Mouse (Mus musculus) ES-Bruce4 (cell line): ENCODE measurements around the gene Lpp. TPM values are rescaled to one million over a fixed set of nuclear protein-coding genes. Genes with fewer than 3 reads are reported as not detected.
A peak's percentile ranks its signal among the peaks of the same experiment; 100 is the strongest.

Experiments used
- H3K27ac ChIP-seq: 2 replicates; pipeline ENCODE4 v1.5.1; 2012; ENCODE audit warnings: low read length, inconsistent platforms; ENCODE audit not compliant: insufficient read depth
- H3K27me3 ChIP-seq: 2 replicates; pipeline ENCODE4 v1.6.1; 2012; ENCODE audit warnings: mild to moderate bottlenecking, low read length, inconsistent platforms; ENCODE audit not compliant: control insufficient read depth, poor library complexity, insufficient read depth, severe bottlenecking
- H3K36me3 ChIP-seq: 2 replicates; pipeline ENCODE4 v1.6.1; 2012; ENCODE audit warnings: inconsistent platforms, mild to moderate bottlenecking, low read length, moderate library complexity; ENCODE audit not compliant: control insufficient read depth, poor library complexity, insufficient read depth, severe bottlenecking
- H3K4me1 ChIP-seq: one replicate; pipeline ENCODE4 v1.8.1; 2011; ENCODE audit warnings: low read length; ENCODE audit not compliant: control insufficient read depth, insufficient read depth
- H3K4me3 ChIP-seq: 2 replicates; pipeline ENCODE4 v1.5.1; 2011; ENCODE audit warnings: low read depth, mild to moderate bottlenecking, low read length
- H3K9ac ChIP-seq: 2 replicates; pipeline ENCODE4 v1.6.1; 2012; ENCODE audit warnings: low read depth, mild to moderate bottlenecking, inconsistent platforms; ENCODE audit not compliant: poor library complexity, severe bottlenecking
- H3K9me3 ChIP-seq: replicated peaks from 2 replicates; pipeline ENCODE4 v1.6.1; 2012; ENCODE audit warnings: mild to moderate bottlenecking, low read length, inconsistent platforms; ENCODE audit not compliant: control insufficient read depth, poor library complexity, insufficient read depth, severe bottlenecking
- CTCF ChIP-seq: IDR thresholded peaks from one replicate; pipeline ENCODE4 v1.8.1; 2011; ENCODE audit warnings: low read depth, low read length
- EP300 ChIP-seq: IDR thresholded peaks from 2 replicates; pipeline ENCODE4 v1.6.1; 2011; ENCODE audit warnings: low read depth, low read length; ENCODE audit not compliant: insufficient read depth
- POLR2A ChIP-seq: IDR thresholded peaks from one replicate; pipeline ENCODE4 v1.8.1; 2011; ENCODE audit warnings: low read length; ENCODE audit not compliant: insufficient read depth
- polyA plus RNA-seq: library from polyadenylated mRNA; stranded (reverse); fragments of >200 nt; gene quantifications from 2 replicates; pipeline ENCODE4 v1.2.4, GENCODE M21; 2011; ENCODE audit warnings: low read depth; ENCODE audit not compliant: missing spikeins, insufficient read depth, insufficient read length

Gene Lpp
- polyA plus RNA-seq, 1 experiment, result 48.5 TPM

GRCm38 (mm10) chr16:24513228-24513627 lies 119.9 kb downstream of the Lpp start:
- H3K27me3 ChIP-seq, result no peaks in the 10 kb centered on the region
- no peak overlapping the region for H3K9ac ChIP-seq
- no peak for TF ChIP-seq POLR2A
- TF ChIP-seq EP300, result no peak
- no peak for TF ChIP-seq CTCF
- no peak overlapping the region for H3K4me3 ChIP-seq
- no peaks in the 10 kb centered on the region; the same call in 1 of the 2 replicates for H3K9me3 ChIP-seq
- peaks cover 1% of the 10 kb centered on the region for H3K4me1 ChIP-seq
- H3K27ac ChIP-seq, result no peak overlapping the region
- no peaks in the 10 kb centered on the region for H3K36me3 ChIP-seq

DNA sequence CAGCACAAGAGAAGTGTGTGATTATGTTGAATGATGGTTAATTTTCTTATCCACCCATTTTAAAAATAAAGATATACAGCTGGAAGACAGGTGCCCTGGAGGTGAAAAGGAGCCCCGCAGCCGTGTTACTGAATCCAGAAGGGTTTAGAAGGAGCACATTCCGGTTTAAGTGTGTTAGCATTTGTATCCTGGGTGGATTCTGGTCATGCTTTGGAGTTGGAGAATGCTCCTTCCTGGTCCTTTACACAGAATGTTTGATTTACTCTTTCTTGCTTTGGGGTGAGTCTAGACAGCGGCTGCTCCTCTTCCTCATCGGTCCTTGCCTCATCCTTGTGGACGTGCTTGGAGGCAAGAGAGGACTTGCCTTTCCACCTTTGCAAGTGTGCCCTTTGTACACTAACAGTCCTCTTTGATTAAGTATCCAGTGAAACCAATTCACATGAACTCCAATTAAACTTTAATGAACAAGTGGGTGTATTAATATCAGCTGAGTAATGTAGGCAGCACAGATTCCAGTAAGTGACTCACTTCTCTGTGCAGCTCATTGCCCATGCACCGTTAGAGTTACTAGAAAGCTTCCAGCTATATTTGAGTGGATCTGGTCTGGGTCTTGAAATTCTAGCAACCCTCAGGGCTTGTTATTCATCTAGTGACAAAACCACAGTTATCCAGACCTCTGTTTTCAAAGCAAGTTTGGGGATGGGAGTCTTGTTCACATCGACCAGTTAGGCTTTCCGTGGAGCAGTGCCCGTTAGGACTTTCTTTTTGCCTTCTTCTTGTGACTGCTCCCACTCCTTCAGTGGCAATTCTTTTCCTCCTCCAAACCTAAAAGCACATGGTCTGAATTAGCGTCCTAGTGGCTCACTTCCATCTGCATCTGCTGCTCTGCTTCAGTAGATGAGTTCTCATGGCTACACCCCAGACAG lies 121.8 kb downstream of the Lpp start:
- Histone ChIP-seq H3K36me3 (no peaks in the 10 kb centered on the region), H3K4me1 (peaks cover 1% of the 10 kb centered on the region), H3K27ac (no peak overlapping the region), H3K27me3 (no peaks in the 10 kb centered on the region), H3K9ac (no peak overlapping the region), H3K4me3 (no peak overlapping the region), H3K9me3 (no peaks in the 10 kb centered on the region; the same call in 1 of the 2 replicates)
- TF ChIP-seq EP300 (no peak), CTCF (no peak), POLR2A (no peak)

- Histone ChIP-seq H3K9ac (no peak overlapping the region), H3K27ac (no peak overlapping the region), H3K9me3 (no peaks in the 10 kb centered on the region; the same call in 1 of the 2 replicates), H3K4me3 (no peak overlapping the region), H3K27me3 (no peaks in the 10 kb centered on the region), H3K4me1 (peaks cover 1% of the 10 kb centered on the region), H3K36me3 (no peaks in the 10 kb centered on the region)
- TF ChIP-seq EP300, result no peak
- no peak for TF ChIP-seq CTCF
- TF ChIP-seq POLR2A, result no peak
These were observed 123.7 kb downstream of the Lpp start for GRCm38 (mm10) chr16:24516993-24517392.

DNA sequence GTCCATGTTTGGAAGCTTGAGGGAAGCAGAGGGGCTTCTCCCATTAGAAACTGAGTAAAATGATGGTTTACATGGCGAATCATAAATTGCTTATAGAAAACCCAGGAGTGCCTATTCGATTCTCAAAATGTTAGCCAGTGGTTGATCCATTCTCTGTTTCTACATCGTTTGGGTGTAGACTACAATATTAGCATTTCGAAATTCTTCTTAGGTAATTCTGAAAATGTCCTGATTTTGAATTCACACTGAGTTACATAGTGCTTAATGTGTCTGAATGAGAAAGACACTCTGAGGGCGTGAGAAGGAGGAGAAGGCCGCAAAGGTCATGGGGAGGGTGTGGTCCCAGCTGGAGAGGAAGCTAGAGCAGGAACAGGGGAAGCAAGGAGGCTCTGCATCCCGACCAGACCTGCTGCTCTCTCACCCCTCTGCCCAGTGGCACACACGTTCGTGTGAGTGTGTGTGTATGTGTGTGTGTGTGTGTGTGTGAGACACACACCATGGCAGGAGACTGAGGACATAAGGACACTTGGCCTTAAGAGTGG lies 124.3 kb downstream of the Lpp start:
- H3K9me3 ChIP-seq, result no peaks in the 10 kb centered on the region; the same call in 1 of the 2 replicates
- H3K4me3 ChIP-seq, result no peak overlapping the region
- TF ChIP-seq EP300 (0 out of 2 replicates have a peak, but pooled peaks have one; percentile 51), CTCF (no peak), POLR2A (no peak)
- no peak overlapping the region for H3K27ac ChIP-seq
- H3K27me3 ChIP-seq, result no peaks in the 10 kb centered on the region
- H3K36me3 ChIP-seq, result no peaks in the 10 kb centered on the region
- no peak overlapping the region for H3K9ac ChIP-seq
- peaks cover 1% of the 10 kb centered on the region for H3K4me1 ChIP-seq

GRCm38 (mm10) chr16:24518785-24519184 lies 125.5 kb downstream of the Lpp start:
- Histone ChIP-seq H3K4me1 (no peaks in the 10 kb centered on the region), H3K9ac (no peak overlapping the region), H3K4me3 (no peak overlapping the region), H3K36me3 (no peaks in the 10 kb centered on the region), H3K9me3 (no peaks in the 10 kb centered on the region), H3K27ac (no peak overlapping the region), H3K27me3 (no peaks in the 10 kb centered on the region)
- TF ChIP-seq EP300 (no peak), CTCF (no peak), POLR2A (no peak)

DNA sequence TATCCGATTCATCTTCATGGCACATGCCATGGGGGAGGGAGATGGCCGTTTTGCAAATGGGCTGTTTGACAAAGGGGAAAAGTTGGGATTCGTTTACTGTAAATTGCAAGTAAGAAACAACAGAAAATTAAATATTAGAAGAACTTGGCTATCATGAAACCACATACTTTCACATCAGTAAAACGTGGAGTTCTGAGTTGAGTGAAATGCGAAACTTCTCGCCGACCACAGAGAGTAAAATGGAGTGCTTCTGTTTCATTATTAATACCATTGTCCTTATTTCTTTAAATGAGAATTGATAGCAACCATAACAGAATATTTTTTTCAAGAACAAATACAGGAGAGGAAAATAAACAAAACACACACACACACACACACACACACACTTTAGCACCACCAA lies 133.9 kb downstream of the Lpp start:
- Histone ChIP-seq H3K4me3 (no peak overlapping the region), H3K27me3 (no peaks in the 10 kb centered on the region), H3K27ac (no peak overlapping the region), H3K36me3 (no peaks in the 10 kb centered on the region), H3K9ac (no peak overlapping the region), H3K4me1 (no peaks in the 10 kb centered on the region), H3K9me3 (peaks cover 3% of the 10 kb centered on the region; the same call in 1 of the 2 replicates)
- TF ChIP-seq EP300 (no peak), CTCF (no peak), POLR2A (no peak)
